Mouse (Mus musculus): ENCODE data around the gene Kdsr. TPM values are rescaled to one million over a fixed set of nuclear protein-coding genes. Genes with fewer than 3 reads are reported as not detected.
"Not testable (repeated sequence)": the region's sequence is repeated elsewhere in the genome, so short reads cannot be mapped to it uniquely, and the experiment has no call there.

Kdsr gene
- polyA plus RNA-seq, 1 experiment from 2014 or later, result 18.1 TPM

GRCm38 (mm10) chr1:106748555-106749315, 10.8 kb downstream of the Kdsr start:
- H3K36me3 ChIP-seq (ENCODE audit: control insufficient read depth, insufficient read depth, low read length), result peaks cover 43% of the 10 kb centered on the region

DNA sequence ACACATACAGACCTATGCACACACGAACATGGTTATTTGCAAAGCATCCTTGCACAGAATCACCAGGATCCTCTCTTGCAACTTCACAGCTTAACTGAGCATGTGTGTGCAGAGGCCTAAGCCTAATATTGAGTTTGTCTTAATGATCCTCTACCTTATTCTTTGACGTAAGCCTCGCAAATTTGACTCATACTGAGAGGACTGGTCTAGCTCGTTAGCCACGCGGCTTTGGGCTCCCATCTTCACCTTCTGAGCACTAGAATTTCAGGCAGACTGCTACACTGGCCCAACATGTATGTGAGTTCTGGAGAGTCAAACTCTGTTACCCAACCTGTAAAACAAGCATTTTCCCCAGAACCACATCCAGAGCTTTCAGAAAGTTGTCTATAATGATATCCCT, 16.5 kb downstream of the Kdsr start:
- WGBS, result 94% methylated on average over 6 of the region's 6 CpGs
- Histone ChIP-seq H3K36me3 (ENCODE audit: control insufficient read depth, insufficient read depth, low read length) (peaks cover 44% of the 10 kb centered on the region), H3K9ac (replicated peaks; ENCODE audit: low read length) (no peak overlapping the region), H3K4me3 (replicated peaks; ENCODE audit: low read depth, low read length) (no peak overlapping the region), H3K27ac (replicated peaks; ENCODE audit: low read depth, low read length) (no peak overlapping the region), H3K4me2 (ENCODE audit: low read length) (no peak overlapping the region), H3K9me3 (ENCODE audit: control insufficient read depth, low read length) (no peaks in the 10 kb centered on the region), H3K27me3 (ENCODE audit: control insufficient read depth, insufficient read depth, low read length) (no peaks in the 10 kb centered on the region), H3K4me1 (ENCODE audit: control insufficient read depth, insufficient read depth, low read length) (no peaks in the 10 kb centered on the region)
- no peak for ATAC-seq (ENCODE audit: low FRiP score, low TSS enrichment)
- DNase-seq, result no peak

More at GRCm38 (mm10) chr1:106748555-106749315, 10.8 kb downstream of the Kdsr start:
- WGBS, result 94% methylated on average over 6 of the region's 6 CpGs
- H3K27me3 ChIP-seq (ENCODE audit: control insufficient read depth, insufficient read depth, low read length), result no peaks in the 10 kb centered on the region
- no peak for ATAC-seq (ENCODE audit: low FRiP score, low TSS enrichment)
- no peak for DNase-seq
- H3K4me3 ChIP-seq (replicated peaks; ENCODE audit: low read depth, low read length), result no peak overlapping the region
- no peak overlapping the region for H3K4me2 ChIP-seq (ENCODE audit: low read length)
- no peak overlapping the region for H3K9ac ChIP-seq (replicated peaks; ENCODE audit: low read length)
- H3K27ac ChIP-seq (replicated peaks; ENCODE audit: low read depth, low read length), result no peak overlapping the region
- H3K4me1 ChIP-seq (ENCODE audit: control insufficient read depth, insufficient read depth, low read length), result no peaks in the 10 kb centered on the region
- H3K9me3 ChIP-seq (ENCODE audit: control insufficient read depth, low read length), result no peaks in the 10 kb centered on the region

GRCm38 (mm10) chr1:106740735-106741134, 18.8 kb downstream of the Kdsr start:
- no peak overlapping the region for H3K4me2 ChIP-seq (ENCODE audit: low read length)
- 94% methylated on average over 4 of the region's 4 CpGs for WGBS
- peaks cover 38% of the 10 kb centered on the region for H3K36me3 ChIP-seq (ENCODE audit: control insufficient read depth, insufficient read depth, low read length)
- no peak for DNase-seq
- no peaks in the 10 kb centered on the region for H3K4me1 ChIP-seq (ENCODE audit: control insufficient read depth, insufficient read depth, low read length)
- no peaks in the 10 kb centered on the region for H3K27me3 ChIP-seq (ENCODE audit: control insufficient read depth, insufficient read depth, low read length)
- no peak overlapping the region for H3K27ac ChIP-seq (replicated peaks; ENCODE audit: low read depth, low read length)
- no peak overlapping the region for H3K4me3 ChIP-seq (replicated peaks; ENCODE audit: low read depth, low read length)
- H3K9ac ChIP-seq (replicated peaks; ENCODE audit: low read length), result no peak overlapping the region
- ATAC-seq (ENCODE audit: low FRiP score, low TSS enrichment), result no peak
- H3K9me3 ChIP-seq (ENCODE audit: control insufficient read depth, low read length), result no peaks in the 10 kb centered on the region

DNA sequence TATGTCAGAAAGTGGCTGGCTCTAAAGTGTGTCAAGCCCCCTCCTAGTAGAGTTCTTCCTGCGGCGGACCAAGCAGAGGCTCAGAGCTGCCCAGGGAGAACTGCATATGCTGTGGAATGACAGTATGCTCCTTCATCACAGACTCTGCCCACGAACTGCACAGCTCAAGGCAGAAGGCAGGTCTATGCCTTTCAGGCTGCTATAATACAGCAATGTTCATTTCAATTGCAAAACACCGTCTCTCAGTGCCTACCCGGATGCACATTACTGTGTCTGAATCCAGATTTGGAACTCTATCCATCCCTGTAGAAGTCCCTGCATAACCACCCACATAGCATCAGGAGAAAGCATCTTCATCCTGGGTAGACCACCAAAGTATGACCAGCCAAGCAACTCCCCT, 19.7 kb downstream of the Kdsr start:
- no peaks in the 10 kb centered on the region for H3K9me3 ChIP-seq (ENCODE audit: control insufficient read depth, low read length)
- DNase-seq (no peak), ATAC-seq (ENCODE audit: low FRiP score, low TSS enrichment) (no peak)
- 91% methylated on average over 5 of the region's 5 CpGs for WGBS
- no peaks in the 10 kb centered on the region for H3K4me1 ChIP-seq (ENCODE audit: control insufficient read depth, insufficient read depth, low read length)
- H3K9ac ChIP-seq (replicated peaks; ENCODE audit: low read length), result no peak overlapping the region
- no peak overlapping the region for H3K4me3 ChIP-seq (replicated peaks; ENCODE audit: low read depth, low read length)
- no peaks in the 10 kb centered on the region for H3K27me3 ChIP-seq (ENCODE audit: control insufficient read depth, insufficient read depth, low read length)
- H3K27ac ChIP-seq (replicated peaks; ENCODE audit: low read depth, low read length), result no peak overlapping the region
- peaks cover 34% of the 10 kb centered on the region for H3K36me3 ChIP-seq (ENCODE audit: control insufficient read depth, insufficient read depth, low read length)
- no peak overlapping the region for H3K4me2 ChIP-seq (ENCODE audit: low read length)

DNA sequence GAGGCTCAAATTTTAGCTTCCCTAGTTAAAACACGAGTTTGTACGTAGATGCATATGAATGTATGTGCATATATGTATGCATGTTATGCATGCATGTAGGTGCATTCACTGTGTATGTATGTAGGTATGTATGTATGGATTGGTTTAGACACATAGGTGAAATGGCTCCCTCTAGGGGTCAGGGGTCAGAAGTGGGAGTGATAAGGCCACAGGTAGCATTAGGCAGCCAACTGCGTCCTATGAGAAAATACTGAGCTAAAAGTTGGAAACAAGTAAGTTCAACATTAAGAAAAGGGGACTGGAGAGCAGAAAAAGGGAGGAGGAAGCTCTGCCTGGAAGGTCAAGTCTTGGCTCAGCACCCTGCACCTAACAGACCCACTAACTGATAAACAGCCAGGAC, 21.4 kb downstream of the Kdsr start:
- DNase-seq (peak; percentile 49), ATAC-seq (ENCODE audit: low FRiP score, low TSS enrichment) (no peak)
- Histone ChIP-seq H3K27ac (replicated peaks; ENCODE audit: low read depth, low read length) (no peak overlapping the region), H3K27me3 (ENCODE audit: control insufficient read depth, insufficient read depth, low read length) (no peaks in the 10 kb centered on the region), H3K9me3 (ENCODE audit: control insufficient read depth, low read length) (no peaks in the 10 kb centered on the region), H3K9ac (replicated peaks; ENCODE audit: low read length) (no peak overlapping the region), H3K36me3 (ENCODE audit: control insufficient read depth, insufficient read depth, low read length) (peaks cover 38% of the 10 kb centered on the region), H3K4me1 (ENCODE audit: control insufficient read depth, insufficient read depth, low read length) (no peaks in the 10 kb centered on the region), H3K4me3 (replicated peaks; ENCODE audit: low read depth, low read length) (no peak overlapping the region), H3K4me2 (ENCODE audit: low read length) (no peak overlapping the region)
- WGBS, result 90% methylated on average over 3 of the region's 3 CpGs

DNA sequence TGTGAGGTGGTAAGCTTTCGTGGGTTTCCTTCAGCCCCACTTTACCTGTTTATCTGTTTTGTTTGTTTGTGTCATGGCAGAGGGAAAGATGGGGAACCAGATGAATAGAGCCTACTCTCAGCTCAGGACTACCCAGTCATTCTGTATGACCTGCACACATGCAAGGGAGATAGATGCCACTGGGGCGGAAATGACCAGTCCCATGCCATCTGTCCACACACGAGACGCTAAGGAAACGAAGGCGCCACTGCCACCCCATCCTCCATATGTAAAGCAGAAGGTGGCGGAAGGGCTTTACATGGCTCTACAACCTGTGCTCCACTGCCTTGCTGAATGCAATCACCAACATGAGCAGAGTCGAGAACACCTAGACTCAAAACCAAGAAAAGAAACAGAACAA, 23.3 kb downstream of the Kdsr start:
- 97% methylated on average over 8 of the region's 8 CpGs for WGBS
- Histone ChIP-seq H3K4me3 (replicated peaks; ENCODE audit: low read depth, low read length) (no peak overlapping the region), H3K4me1 (ENCODE audit: control insufficient read depth, insufficient read depth, low read length) (no peaks in the 10 kb centered on the region), H3K9ac (replicated peaks; ENCODE audit: low read length) (no peak overlapping the region), H3K4me2 (ENCODE audit: low read length) (no peak overlapping the region), H3K36me3 (ENCODE audit: control insufficient read depth, insufficient read depth, low read length) (peaks cover 28% of the 10 kb centered on the region), H3K27me3 (ENCODE audit: control insufficient read depth, insufficient read depth, low read length) (no peaks in the 10 kb centered on the region), H3K9me3 (ENCODE audit: control insufficient read depth, low read length) (no peaks in the 10 kb centered on the region), H3K27ac (replicated peaks; ENCODE audit: low read depth, low read length) (no peak overlapping the region)
- ATAC-seq (ENCODE audit: low FRiP score, low TSS enrichment) (no peak), DNase-seq (no peak)

- Histone ChIP-seq H3K27ac (replicated peaks; ENCODE audit: low read depth, low read length) (no peak overlapping the region), H3K4me1 (ENCODE audit: control insufficient read depth, insufficient read depth, low read length) (no peaks in the 10 kb centered on the region), H3K9ac (replicated peaks; ENCODE audit: low read length) (no peak overlapping the region), H3K36me3 (ENCODE audit: control insufficient read depth, insufficient read depth, low read length) (peaks cover 28% of the 10 kb centered on the region), H3K27me3 (ENCODE audit: control insufficient read depth, insufficient read depth, low read length) (no peaks in the 10 kb centered on the region), H3K9me3 (ENCODE audit: control insufficient read depth, low read length) (no peaks in the 10 kb centered on the region), H3K4me3 (replicated peaks; ENCODE audit: low read depth, low read length) (no peak overlapping the region), H3K4me2 (ENCODE audit: low read length) (no peak overlapping the region)
- ATAC-seq (ENCODE audit: low FRiP score, low TSS enrichment) (peak; percentile 46; the same call in 1 of the 2 replicates), DNase-seq (peak; percentile 73)
- 62% methylated on average over 2 of the region's 2 CpGs for WGBS
Observed at GRCm38 (mm10) chr1:106735586-106735985, 23.9 kb downstream of the Kdsr start.

GRCm38 (mm10) chr1:106722061-106722460, 37.5 kb downstream of the Kdsr start:
- Histone ChIP-seq H3K4me3 (replicated peaks; ENCODE audit: low read depth, low read length) (no peak overlapping the region), H3K27ac (replicated peaks; ENCODE audit: low read depth, low read length) (no peak overlapping the region), H3K4me1 (ENCODE audit: control insufficient read depth, insufficient read depth, low read length) (no peaks in the 10 kb centered on the region), H3K9ac (replicated peaks; ENCODE audit: low read length) (no peak overlapping the region), H3K27me3 (ENCODE audit: control insufficient read depth, insufficient read depth, low read length) (no peaks in the 10 kb centered on the region), H3K9me3 (ENCODE audit: control insufficient read depth, low read length) (no peaks in the 10 kb centered on the region), H3K4me2 (ENCODE audit: low read length) (no peak overlapping the region), H3K36me3 (ENCODE audit: control insufficient read depth, insufficient read depth, low read length) (peaks cover 4% of the 10 kb centered on the region; the same call in 1 of the 2 replicates)
- ATAC-seq (ENCODE audit: low FRiP score, low TSS enrichment) (no peak), DNase-seq (no peak)
- 14% methylated on average over 5 of the region's 5 CpGs for WGBS

- not testable (repeated sequence) for H3K36me3 ChIP-seq (ENCODE audit: control insufficient read depth, insufficient read depth, low read length); DNase-seq; H3K27ac ChIP-seq (replicated peaks; ENCODE audit: low read depth, low read length); H3K4me1 ChIP-seq (ENCODE audit: control insufficient read depth, insufficient read depth, low read length); H3K9me3 ChIP-seq (ENCODE audit: control insufficient read depth, low read length); H3K27me3 ChIP-seq (ENCODE audit: control insufficient read depth, insufficient read depth, low read length); H3K9ac ChIP-seq (replicated peaks; ENCODE audit: low read length); ATAC-seq (ENCODE audit: low FRiP score, low TSS enrichment); H3K4me2 ChIP-seq (ENCODE audit: low read length); H3K4me3 ChIP-seq (replicated peaks; ENCODE audit: low read depth, low read length)
- WGBS, result 77% methylated on average over 7 of the region's 7 CpGs
Observed at GRCm38 (mm10) chr1:106717736-106718135, 41.8 kb downstream of the Kdsr start.

Data from midbrain, embryonic 14.5 days (tissue).